Mouse (Mus musculus): ENCODE measurements around the gene Tgfbrap1. TPM values are rescaled to one million over a fixed set of nuclear protein-coding genes. Genes with fewer than 3 reads are reported as not detected.
"Not testable (repeated sequence)": the region's sequence is repeated elsewhere in the genome, so short reads cannot be mapped to it uniquely, and the experiment has no call there.

Gene Tgfbrap1
- polyA plus RNA-seq, 1 experiment from 2014 or later = 7.9 TPM

DNA sequence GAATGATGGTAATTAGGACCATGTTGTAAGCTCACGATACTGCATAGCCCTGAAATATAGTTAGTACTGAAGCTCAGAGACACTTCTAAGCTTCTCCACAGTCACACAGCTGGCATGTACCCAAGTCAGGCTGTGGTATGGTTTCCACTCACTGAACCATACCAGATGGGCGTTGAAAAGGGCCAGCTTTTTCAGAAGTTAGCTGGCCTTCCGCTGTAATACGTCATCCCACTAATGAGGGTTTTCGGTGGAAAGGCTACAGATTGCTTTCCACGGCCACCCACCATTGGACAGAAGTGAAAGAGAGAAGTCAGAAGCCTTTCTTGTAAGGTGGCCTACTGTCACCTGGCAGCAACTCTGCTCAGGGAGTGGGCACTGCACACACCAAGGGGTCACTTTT lies 44.4 kb upstream of the Tgfbrap1 start:
- no peak for DNase-seq (ENCODE audit: low spot score)
- peaks cover 8% of the 10 kb centered on the region; the same call in 1 of the 2 replicates for H3K36me3 ChIP-seq (ENCODE audit: insufficient read depth, low read length)
- H3K9me3 ChIP-seq (replicated peaks; ENCODE audit: low read length) = no peaks in the 10 kb centered on the region
- H3K27ac ChIP-seq = no peak overlapping the region
- H3K9ac ChIP-seq (ENCODE audit: low read depth, low read length) = no peak overlapping the region
- 66% methylated on average over 6 of the region's 6 CpGs for WGBS
- H3K4me2 ChIP-seq (ENCODE audit: low read length) = no peak overlapping the region
- H3K4me1 ChIP-seq (replicated peaks; ENCODE audit: insufficient read depth, low read length) = peaks cover 3% of the 10 kb centered on the region
- H3K27me3 ChIP-seq (ENCODE audit: insufficient read depth, low read length) = no peaks in the 10 kb centered on the region
- no peak for TF ChIP-seq CTCF (IDR thresholded peaks at IDR 0.05; ENCODE audit: low read depth)
- no peak overlapping the region for H3K4me3 ChIP-seq (replicated peaks; ENCODE audit: low read depth, low read length)
- no peak for ATAC-seq (replicated peaks; ENCODE audit: low FRiP score, low read depth)

DNA sequence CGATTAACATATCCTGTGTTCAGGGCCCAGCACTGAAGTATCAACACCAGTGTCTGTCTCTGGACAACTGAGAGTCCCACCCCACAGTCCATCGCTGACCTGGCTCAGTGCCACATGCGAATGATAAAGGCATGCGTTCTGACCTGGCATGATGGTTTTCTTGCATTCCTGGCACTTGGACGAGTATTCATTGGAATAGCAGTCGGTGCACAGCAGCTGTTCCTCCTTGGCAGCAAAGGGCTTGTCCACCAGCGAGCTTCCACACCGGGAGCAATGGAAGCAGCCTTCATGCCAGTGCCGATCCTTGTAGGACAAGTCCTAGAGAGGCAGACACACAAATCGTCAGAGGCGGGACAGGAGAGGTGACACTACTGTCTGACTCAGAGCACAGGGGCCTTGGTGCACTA lies 43.1 kb upstream of the Tgfbrap1 start:
- no peak for TF ChIP-seq CTCF (IDR thresholded peaks at IDR 0.05; ENCODE audit: low read depth)
- ATAC-seq (replicated peaks; ENCODE audit: low FRiP score, low read depth) (no peak), DNase-seq (ENCODE audit: low spot score) (no peak)

DNA sequence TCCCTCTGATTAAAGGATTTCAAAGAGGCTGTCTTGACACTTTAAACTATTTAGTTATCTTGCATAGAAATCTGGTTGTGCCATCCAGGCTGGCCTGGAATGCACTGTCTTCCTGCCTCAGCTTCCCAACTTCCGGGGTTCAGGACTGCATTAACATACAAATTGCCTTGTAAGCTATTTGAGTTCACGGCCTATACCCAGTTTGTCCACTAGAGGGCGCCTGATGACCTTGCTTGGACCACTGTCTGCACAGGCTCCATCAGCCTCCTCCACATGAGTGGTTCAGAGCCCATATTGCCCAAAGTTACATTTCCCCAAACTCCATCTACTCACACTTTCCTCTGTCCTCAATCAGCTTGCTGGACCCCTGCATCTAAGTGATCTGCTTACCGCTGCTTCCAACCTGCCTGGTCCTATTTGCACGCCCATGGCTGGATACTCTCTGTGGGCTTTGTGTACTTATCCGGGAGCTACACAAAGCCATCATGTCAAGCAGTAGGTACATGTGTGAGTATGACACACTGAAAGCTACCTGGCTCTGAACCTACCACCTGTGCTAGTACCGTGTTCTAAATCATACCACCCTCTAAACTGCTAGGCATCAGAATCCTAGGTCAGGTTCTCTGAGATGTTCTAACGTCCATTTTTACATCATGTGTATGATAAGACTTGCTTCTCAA lies 41.3 kb upstream of the Tgfbrap1 start:
- Histone ChIP-seq H3K4me2 (ENCODE audit: low read length) (no peak overlapping the region), H3K9ac (ENCODE audit: low read depth, low read length) (no peak overlapping the region), H3K4me3 (replicated peaks; ENCODE audit: low read depth, low read length) (no peak overlapping the region), H3K4me1 (replicated peaks; ENCODE audit: insufficient read depth, low read length) (peaks cover 3% of the 10 kb centered on the region; the same call in 1 of the 2 replicates), H3K27me3 (ENCODE audit: insufficient read depth, low read length) (no peaks in the 10 kb centered on the region), H3K36me3 (ENCODE audit: insufficient read depth, low read length) (0 out of 2 replicates have a peak, but pooled peaks cover 9% of the 10 kb centered on the region), H3K9me3 (replicated peaks; ENCODE audit: low read length) (no peaks in the 10 kb centered on the region), H3K27ac (no peak overlapping the region)
- 52% methylated on average over 8 of the region's 8 CpGs for WGBS
- peak; percentile 93 for DNase-seq (ENCODE audit: low spot score)
- peak; percentile 97 for TF ChIP-seq CTCF (IDR thresholded peaks at IDR 0.05; ENCODE audit: low read depth)
- peak; percentile 69 for ATAC-seq (replicated peaks; ENCODE audit: low FRiP score, low read depth)

More for the DNA sequence above, 43.1 kb upstream of the Tgfbrap1 start:
- Histone ChIP-seq H3K4me3 (replicated peaks; ENCODE audit: low read depth, low read length) (no peak overlapping the region), H3K9me3 (replicated peaks; ENCODE audit: low read length) (no peaks in the 10 kb centered on the region), H3K27me3 (ENCODE audit: insufficient read depth, low read length) (no peaks in the 10 kb centered on the region), H3K27ac (no peak overlapping the region), H3K4me1 (replicated peaks; ENCODE audit: insufficient read depth, low read length) (peaks cover 3% of the 10 kb centered on the region), H3K36me3 (ENCODE audit: insufficient read depth, low read length) (peaks cover 15% of the 10 kb centered on the region; the same call in 1 of the 2 replicates), H3K9ac (ENCODE audit: low read depth, low read length) (no peak overlapping the region), H3K4me2 (ENCODE audit: low read length) (no peak overlapping the region)
- 71% methylated on average over 11 of the region's 11 CpGs for WGBS

DNA sequence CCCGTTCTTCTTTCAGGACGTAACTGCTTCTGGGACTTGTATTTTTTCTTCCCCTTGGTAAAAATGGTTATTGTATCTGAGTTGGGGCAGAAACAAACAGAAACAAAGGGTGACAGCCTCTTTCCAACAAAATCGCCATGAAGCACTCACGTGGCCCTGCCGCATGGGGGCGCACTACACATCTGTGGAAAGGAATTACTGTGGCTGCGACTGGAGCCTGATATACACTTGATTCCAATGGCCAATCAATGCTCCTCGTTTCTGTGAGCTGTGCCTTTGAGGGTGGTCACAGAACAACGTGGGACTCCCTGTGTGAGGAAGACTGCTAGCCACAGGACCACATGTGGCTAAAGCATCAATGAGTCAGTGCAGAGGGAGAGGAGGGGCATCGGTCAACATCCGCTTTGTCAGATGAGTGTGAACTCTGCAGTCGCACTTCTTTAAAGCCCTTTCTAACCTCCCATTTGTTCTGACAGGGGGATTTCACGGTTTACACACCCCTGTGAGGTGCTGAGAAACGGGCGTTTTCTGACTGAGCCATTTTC lies 39.9 kb upstream of the Tgfbrap1 start:
- 70% methylated on average over 15 of the region's 15 CpGs for WGBS
- Histone ChIP-seq H3K4me3 (replicated peaks; ENCODE audit: low read depth, low read length) (no peak overlapping the region), H3K27me3 (ENCODE audit: insufficient read depth, low read length) (no peaks in the 10 kb centered on the region), H3K27ac (no peak overlapping the region), H3K36me3 (ENCODE audit: insufficient read depth, low read length) (0 out of 2 replicates have a peak, but pooled peaks cover 9% of the 10 kb centered on the region), H3K9ac (ENCODE audit: low read depth, low read length) (no peak overlapping the region), H3K4me1 (replicated peaks; ENCODE audit: insufficient read depth, low read length) (no peaks in the 10 kb centered on the region), H3K9me3 (replicated peaks; ENCODE audit: low read length) (no peaks in the 10 kb centered on the region), H3K4me2 (ENCODE audit: low read length) (no peak overlapping the region)
- ATAC-seq (replicated peaks; ENCODE audit: low FRiP score, low read depth) (no peak), DNase-seq (ENCODE audit: low spot score) (no peak)
- TF ChIP-seq CTCF (IDR thresholded peaks at IDR 0.05; ENCODE audit: low read depth) = peak; percentile 51

DNA sequence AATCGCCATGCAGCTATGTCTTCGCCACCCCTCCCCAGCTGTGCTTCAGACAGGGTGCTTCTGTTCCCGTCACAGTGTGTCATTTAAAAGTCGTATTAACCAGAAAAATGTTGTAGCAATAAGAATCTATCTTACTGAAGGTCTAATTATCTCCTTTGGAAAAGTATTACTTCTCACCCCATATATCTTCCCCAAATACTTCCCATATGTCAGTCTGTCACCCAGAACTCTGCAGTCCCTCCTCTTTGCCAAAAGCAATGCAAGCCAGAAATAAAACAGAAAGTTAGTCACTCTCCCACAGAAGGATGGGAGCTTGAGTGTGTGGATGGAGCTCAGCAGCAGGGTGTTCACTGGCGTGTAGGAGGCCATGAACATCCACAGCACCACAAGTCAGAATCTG lies 38.9 kb upstream of the Tgfbrap1 start:
- Histone ChIP-seq H3K9me3 (replicated peaks; ENCODE audit: low read length) (no peaks in the 10 kb centered on the region), H3K27ac (no peak overlapping the region), H3K4me2 (ENCODE audit: low read length) (no peak overlapping the region), H3K36me3 (ENCODE audit: insufficient read depth, low read length) (0 out of 2 replicates have a peak, but pooled peaks cover 9% of the 10 kb centered on the region), H3K4me3 (replicated peaks; ENCODE audit: low read depth, low read length) (no peak overlapping the region), H3K27me3 (ENCODE audit: insufficient read depth, low read length) (no peaks in the 10 kb centered on the region), H3K9ac (ENCODE audit: low read depth, low read length) (no peak overlapping the region), H3K4me1 (replicated peaks; ENCODE audit: insufficient read depth, low read length) (no peaks in the 10 kb centered on the region)
- ATAC-seq (replicated peaks; ENCODE audit: low FRiP score, low read depth) = no peak
- 76% methylated on average over 5 of the region's 5 CpGs for WGBS
- DNase-seq (ENCODE audit: low spot score) = no peak
- no peak for TF ChIP-seq CTCF (IDR thresholded peaks at IDR 0.05; ENCODE audit: low read depth)

DNA sequence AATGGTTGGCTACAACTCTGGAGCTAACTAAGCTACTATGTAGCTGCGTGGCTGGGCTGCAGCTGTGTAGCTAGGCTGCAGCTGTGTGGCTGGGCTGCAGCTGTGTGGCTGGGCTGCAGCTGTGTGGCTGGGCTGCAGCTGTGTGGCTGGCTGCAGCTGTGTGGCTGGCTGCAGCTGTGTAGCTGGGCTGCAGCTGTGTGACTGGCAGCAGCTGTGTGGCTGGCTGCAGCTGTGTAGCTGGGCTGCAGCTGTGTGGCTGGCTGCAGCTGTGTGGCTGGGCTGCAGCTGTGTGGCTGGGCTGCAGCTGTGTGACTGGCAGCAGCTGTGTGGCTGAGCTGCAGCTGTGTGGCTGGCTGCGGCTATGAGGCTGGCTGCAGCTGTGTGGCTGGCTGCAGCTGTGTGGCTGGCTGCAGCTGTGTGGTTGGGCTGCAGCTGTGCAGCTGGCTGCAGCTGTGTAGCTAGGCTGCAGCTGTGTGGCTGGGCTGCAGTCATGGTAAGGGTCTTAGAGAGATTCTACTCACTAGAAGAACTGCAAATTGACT lies 38.1 kb upstream of the Tgfbrap1 start:
- not testable (repeated sequence) for DNase-seq (ENCODE audit: low spot score); H3K4me3 ChIP-seq (replicated peaks; ENCODE audit: low read depth, low read length); H3K27me3 ChIP-seq (ENCODE audit: insufficient read depth, low read length); H3K9ac ChIP-seq (ENCODE audit: low read depth, low read length); ATAC-seq (replicated peaks; ENCODE audit: low FRiP score, low read depth); H3K4me2 ChIP-seq (ENCODE audit: low read length); H3K36me3 ChIP-seq (ENCODE audit: insufficient read depth, low read length); H3K4me1 ChIP-seq (replicated peaks; ENCODE audit: insufficient read depth, low read length); H3K27ac ChIP-seq; H3K9me3 ChIP-seq (replicated peaks; ENCODE audit: low read length)
- 78% methylated on average over 2 of the region's 2 CpGs for WGBS
